Mouse (Mus musculus) activated CD4-positive, CD25-positive, alpha-beta regulatory T cell, adult 4 months (primary cell): ENCODE measurements at regions not wholly inside any gene's neighbourhood (a gene's known extent, or its start where the extent isn't known, plus 50 kb on each side); places are given as distances from the start of the nearest gene placed in this dataset.

Experiments
- ATAC-seq: one replicate; pipeline ENCODE4 v1.8.0; 2017

GRCm38 (mm10) chr2:161339327-161340001 lies 230.6 kb upstream of the Chd6 start:
- no peak for ATAC-seq

- no peak for ATAC-seq
These were observed 230.1 kb upstream of the Chd6 start for GRCm38 (mm10) chr2:161338953-161339326.

GRCm38 (mm10) chr2:161332653-161333052 lies 223.8 kb upstream of the Chd6 start:
- ATAC-seq: no peak

- ATAC-seq: no peak
These were observed 223.0 kb upstream of the Chd6 start for GRCm38 (mm10) chr2:161331850-161332365.

- no peak for ATAC-seq
These were observed 193.9 kb upstream of the Chd6 start for GRCm38 (mm10) chr2:161302796-161303195.

GRCm38 (mm10) chr2:161268861-161269413 lies 160.1 kb upstream of the Chd6 start:
- ATAC-seq: no peak

GRCm38 (mm10) chr2:161266476-161266875 lies 157.6 kb upstream of the Chd6 start:
- ATAC-seq: no peak

GRCm38 (mm10) chr2:161265211-161265610 lies 156.3 kb upstream of the Chd6 start:
- no peak for ATAC-seq

- ATAC-seq: no peak
These were observed 143.9 kb upstream of the Chd6 start for GRCm38 (mm10) chr2:161252761-161253160.

- ATAC-seq: no peak
These were observed 132.8 kb upstream of the Chd6 start for GRCm38 (mm10) chr2:161241665-161242064.

- no peak for ATAC-seq
These were observed 128.5 kb upstream of the Chd6 start for GRCm38 (mm10) chr2:161237280-161237819.

GRCm38 (mm10) chr2:161233155-161233741 lies 124.4 kb upstream of the Chd6 start:
- no peak for ATAC-seq

- no peak for ATAC-seq
These were observed 122.5 kb upstream of the Chd6 start for GRCm38 (mm10) chr2:161231405-161231804.

GRCm38 (mm10) chr2:161215736-161216135 lies 106.9 kb upstream of the Chd6 start:
- no peak for ATAC-seq

GRCm38 (mm10) chr2:161214681-161215458 lies 106.0 kb upstream of the Chd6 start:
- no peak for ATAC-seq

- ATAC-seq: no peak
These were observed 103.5 kb upstream of the Chd6 start for GRCm38 (mm10) chr2:161212322-161212882.

- no peak for ATAC-seq
These were observed 88.0 kb upstream of the Chd6 start for GRCm38 (mm10) chr2:161196713-161197372.

- ATAC-seq: no peak
These were observed 78.6 kb upstream of the Chd6 start for GRCm38 (mm10) chr2:161187516-161187915.

GRCm38 (mm10) chr2:161185122-161185521 lies 76.2 kb upstream of the Chd6 start:
- ATAC-seq: no peak

GRCm38 (mm10) chr2:161177355-161178021 lies 68.6 kb upstream of the Chd6 start:
- ATAC-seq: peak; percentile 54

- ATAC-seq: no peak
These were observed 57.8 kb upstream of the Chd6 start for GRCm38 (mm10) chr2:161166681-161167080.

- no peak for ATAC-seq
These were observed 56.6 kb upstream of the Chd6 start for GRCm38 (mm10) chr2:161165495-161165894.
